Mouse (Mus musculus) retina, adult 2 months (tissue): ENCODE measurements around the gene Zfp141.

ENCODE experiments used
- DNase-seq: peaks from one replicate; pipeline ENCODE4 v3.0.0-alpha.2; 2012; ENCODE audit warnings: low read depth, low spot score

Zfp141 gene

GRCm38 (mm10) chr7:42505588-42505987 lies at the start of gene Zfp141:
Zfp141 (minus strand) TSS chr7:42505740.
- peak; percentile 42 for DNase-seq

GRCm38 (mm10) chr7:42551766-42552165 lies 46.2 kb upstream of the Zfp141 start:
- no peak for DNase-seq

GRCm38 (mm10) chr7:42505186-42505585 lies 354 bp downstream of the Zfp141 start:
- DNase-seq = no peak

- no peak for DNase-seq
Observed at GRCm38 (mm10) chr7:42498248-42498647, 7.3 kb downstream of the Zfp141 start.

- DNase-seq = no peak
Observed at GRCm38 (mm10) chr7:42497356-42497755, 8.2 kb downstream of the Zfp141 start.

- no peak for DNase-seq
Observed at GRCm38 (mm10) chr7:42496202-42496601, 9.3 kb downstream of the Zfp141 start.

- DNase-seq = no peak
Observed at GRCm38 (mm10) chr7:42490859-42491258, 14.7 kb downstream of the Zfp141 start.

GRCm38 (mm10) chr7:42490358-42490757 lies 15.2 kb downstream of the Zfp141 start:
- no peak for DNase-seq

GRCm38 (mm10) chr7:42454640-42455039 lies 50.9 kb downstream of the Zfp141 start:
- DNase-seq = no peak

GRCm38 (mm10) chr7:42450618-42451017 lies 54.9 kb downstream of the Zfp141 start:
- DNase-seq = no peak

GRCm38 (mm10) chr7:42447850-42448249 lies 57.7 kb downstream of the Zfp141 start, which contains the start of gene 4933421I07Rik:
4933421I07Rik (minus strand) TSS chr7:42448120.
- DNase-seq = no peak

GRCm38 (mm10) chr7:42447352-42447751 lies 58.2 kb downstream of the Zfp141 start:
- no peak for DNase-seq
